Mouse (Mus musculus) macrophage (primary cell): ENCODE results near the gene Lmnb2. TPM values are rescaled to one million over a fixed set of nuclear protein-coding genes. Genes with fewer than 3 reads are reported as not detected.

Source experiments
- H3K27ac ChIP-seq: fragments of 350-480 bp; formaldehyde crosslinking; 2 replicates; pipeline ENCODE4 v1.9.0; 2021
- H3K36me3 ChIP-seq: fragments of 350-480 bp; formaldehyde crosslinking; 2 replicates; pipeline ENCODE4 v1.9.0; 2021; ENCODE audit errors: inconsistent target
- H3K4me3 ChIP-seq: fragments of 350-480 bp; formaldehyde crosslinking; 2 replicates; pipeline ENCODE4 v1.9.0; 2021; ENCODE audit errors: inconsistent target
- H3K79me2 ChIP-seq: fragments of 350-480 bp; formaldehyde crosslinking; 2 replicates; pipeline ENCODE4 v1.9.0; 2021; ENCODE audit errors: inconsistent target
- WGBS: methylation state at CpG from one replicate; pipeline ENCODE4 v1.1.7; 2026; ENCODE audit warnings: inconsistent platforms; ENCODE audit not compliant: missing documents; 5-methylcytosine and 5-hydroxymethylcytosine counted together
- polyA plus RNA-seq: library from polyadenylated mRNA; stranded (reverse); fragments of 250-400 nt; gene quantifications from 3 replicates; pipeline ENCODE4 v1.2.4, GENCODE M21; 2018; ENCODE audit warnings: inconsistent platforms

The Lmnb2 gene
- polyA plus RNA-seq, 1 experiment from 2014 or later: 7.2 TPM

- peaks cover 22% of the 10 kb centered on the region for H3K79me2 ChIP-seq
- under 1% methylated on average over 47 of the region's 48 CpGs for WGBS
- H3K4me3 ChIP-seq: peak overlapping the region; percentile 46
- peak overlapping the region; percentile 86 for H3K27ac ChIP-seq
- H3K36me3 ChIP-seq: no peaks in the 10 kb centered on the region
Measured at GRCm38 (mm10) chr10:80928586-80929298, 10.7 kb upstream of the Lmnb2 start.

GRCm38 (mm10) chr10:80925472-80925871, 7.4 kb upstream of the Lmnb2 start:
- H3K79me2 ChIP-seq: peaks cover 6% of the 10 kb centered on the region
- no peaks in the 10 kb centered on the region for H3K36me3 ChIP-seq
- H3K27ac ChIP-seq: no peak overlapping the region
- WGBS: 67% methylated on average over 3 of the region's 3 CpGs
- no peak overlapping the region for H3K4me3 ChIP-seq

DNA sequence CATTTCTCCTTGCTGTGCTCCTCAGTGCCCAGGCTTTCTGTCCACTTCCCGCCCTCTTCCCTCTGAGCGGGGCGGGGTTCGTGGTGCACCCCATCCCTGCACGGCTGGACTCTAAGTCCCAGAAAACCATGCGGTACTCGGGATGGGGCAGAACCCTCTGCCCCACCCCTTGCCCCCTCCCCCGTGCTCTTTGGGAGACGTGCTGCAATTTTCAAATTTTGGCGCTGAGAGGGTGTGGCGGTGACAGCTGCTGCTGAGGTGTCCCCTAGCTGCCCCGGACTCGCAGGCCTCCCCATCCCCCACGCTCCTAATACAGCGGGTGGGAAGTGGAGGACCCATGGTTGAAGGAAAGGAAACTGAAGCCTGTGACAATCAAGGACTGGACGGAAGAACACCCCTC, 3.9 kb upstream of the Lmnb2 start:
- WGBS: 14% methylated on average over 16 of the region's 16 CpGs
- H3K4me3 ChIP-seq: peak overlapping the region; percentile 26
- H3K36me3 ChIP-seq: no peaks in the 10 kb centered on the region
- H3K27ac ChIP-seq: peak overlapping the region; percentile 53
- H3K79me2 ChIP-seq: peaks cover 9% of the 10 kb centered on the region

DNA sequence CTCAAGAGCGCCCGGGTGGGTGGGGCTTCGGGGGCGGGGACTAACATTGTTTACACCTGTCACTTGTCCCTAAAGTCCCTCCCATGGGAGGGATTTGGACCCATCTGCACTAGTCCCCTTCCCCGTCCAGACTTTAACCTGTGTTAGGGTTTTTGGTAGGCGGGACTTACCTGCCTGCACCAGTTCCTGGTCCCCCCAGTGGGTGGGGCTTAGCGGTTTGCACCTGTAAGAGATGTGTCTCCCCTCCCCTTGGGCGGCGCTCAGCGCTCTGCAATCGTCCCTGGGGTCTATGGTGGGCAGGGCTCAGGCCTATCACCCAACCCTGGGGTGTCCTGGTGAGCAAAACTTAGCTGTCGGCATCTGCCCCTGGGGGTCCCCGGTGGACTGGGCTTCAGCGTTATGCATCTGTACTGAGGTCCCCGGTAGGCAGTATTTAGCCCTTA, 688 bp downstream of the Lmnb2 start:
- peak overlapping the region; percentile 28; the same call in 1 of the 2 replicates for H3K27ac ChIP-seq
- H3K36me3 ChIP-seq: no peaks in the 10 kb centered on the region
- peaks cover 49% of the 10 kb centered on the region for H3K79me2 ChIP-seq
- 2% methylated on average over 15 of the region's 15 CpGs for WGBS
- H3K4me3 ChIP-seq: peak overlapping the region; percentile 98

DNA sequence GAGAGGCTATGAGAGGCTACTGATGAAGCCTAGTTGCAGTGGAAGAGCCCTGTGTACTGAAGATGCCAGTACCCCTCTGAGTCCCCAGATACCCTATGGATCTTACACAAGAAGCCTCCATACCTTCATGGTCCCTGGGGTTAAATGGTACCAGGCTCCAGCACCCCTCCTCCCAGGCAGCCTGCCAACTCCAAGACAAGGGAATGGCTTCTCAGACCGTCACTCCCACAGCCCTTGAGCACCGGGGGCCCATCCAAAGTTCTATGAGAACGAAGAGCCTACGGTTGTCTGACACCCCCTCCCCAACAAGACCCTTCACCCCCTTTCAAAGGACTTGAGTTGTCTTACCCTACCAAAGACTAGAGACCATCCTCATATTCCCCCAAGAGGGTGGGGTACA, 2.3 kb downstream of the Lmnb2 start:
- H3K79me2 ChIP-seq: peaks cover 49% of the 10 kb centered on the region
- 88% methylated on average over 4 of the region's 4 CpGs for WGBS
- no peak overlapping the region for H3K27ac ChIP-seq
- no peaks in the 10 kb centered on the region for H3K36me3 ChIP-seq
- H3K4me3 ChIP-seq: no peak overlapping the region

DNA sequence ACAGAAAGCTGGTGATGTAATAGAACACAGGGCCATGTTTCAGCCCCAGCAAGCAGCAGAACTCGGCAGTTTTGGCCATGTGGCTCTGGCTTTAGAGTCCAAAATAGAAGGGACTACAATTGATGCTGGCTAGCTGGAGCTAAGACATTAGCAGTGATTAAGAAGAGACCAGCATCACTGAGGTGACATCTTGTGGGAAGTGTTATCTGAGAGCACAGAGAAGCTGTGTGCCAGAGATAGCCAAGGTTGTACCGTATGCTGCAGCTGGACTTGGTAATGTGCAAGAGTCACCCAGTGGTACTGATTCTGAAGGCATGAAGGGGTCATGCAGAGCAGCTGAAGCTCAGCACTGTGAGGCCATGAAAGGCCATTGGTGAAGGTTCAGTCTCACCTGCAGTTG, 2.8 kb downstream of the Lmnb2 start:
- 77% methylated on average over 2 of the region's 2 CpGs for WGBS
- Histone ChIP-seq H3K27ac (no peak overlapping the region), H3K4me3 (no peak overlapping the region), H3K79me2 (peaks cover 49% of the 10 kb centered on the region), H3K36me3 (no peaks in the 10 kb centered on the region)

DNA sequence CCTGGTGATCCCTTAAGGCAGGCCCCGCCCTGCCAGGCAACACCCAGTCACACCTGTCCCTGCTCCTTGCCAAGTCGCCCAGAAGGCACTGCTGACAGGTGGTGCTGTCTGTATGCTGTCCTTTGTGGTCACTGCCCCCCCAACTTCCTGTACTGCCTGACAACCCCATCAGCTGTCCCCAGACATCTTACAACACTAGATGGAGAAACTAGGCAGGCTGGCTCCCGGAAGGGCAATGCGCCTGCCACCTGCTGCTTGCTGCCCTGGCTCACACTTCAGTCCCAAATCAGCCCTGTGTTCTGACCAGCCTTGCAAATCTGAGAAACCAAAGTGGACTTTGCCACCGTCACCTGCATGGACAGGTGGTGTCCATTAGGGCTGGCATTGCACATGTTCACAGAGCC, 3.8 kb downstream of the Lmnb2 start:
- Histone ChIP-seq H3K27ac (no peak overlapping the region), H3K79me2 (peaks cover 49% of the 10 kb centered on the region), H3K36me3 (peaks cover 5% of the 10 kb centered on the region; the same call in 1 of the 2 replicates), H3K4me3 (no peak overlapping the region)
- WGBS: 85% methylated on average over 5 of the region's 5 CpGs

- H3K27ac ChIP-seq: no peak overlapping the region
- no peak overlapping the region for H3K4me3 ChIP-seq
- 93% methylated on average over 7 of the region's 8 CpGs for WGBS
- H3K79me2 ChIP-seq: peaks cover 49% of the 10 kb centered on the region
- H3K36me3 ChIP-seq: peaks cover 10% of the 10 kb centered on the region; the same call in 1 of the 2 replicates
Measured at GRCm38 (mm10) chr10:80913364-80914011, 4.6 kb downstream of the Lmnb2 start.

GRCm38 (mm10) chr10:80911891-80912290, 6.2 kb downstream of the Lmnb2 start:
- H3K36me3 ChIP-seq: peaks cover 10% of the 10 kb centered on the region; the same call in 1 of the 2 replicates

DNA sequence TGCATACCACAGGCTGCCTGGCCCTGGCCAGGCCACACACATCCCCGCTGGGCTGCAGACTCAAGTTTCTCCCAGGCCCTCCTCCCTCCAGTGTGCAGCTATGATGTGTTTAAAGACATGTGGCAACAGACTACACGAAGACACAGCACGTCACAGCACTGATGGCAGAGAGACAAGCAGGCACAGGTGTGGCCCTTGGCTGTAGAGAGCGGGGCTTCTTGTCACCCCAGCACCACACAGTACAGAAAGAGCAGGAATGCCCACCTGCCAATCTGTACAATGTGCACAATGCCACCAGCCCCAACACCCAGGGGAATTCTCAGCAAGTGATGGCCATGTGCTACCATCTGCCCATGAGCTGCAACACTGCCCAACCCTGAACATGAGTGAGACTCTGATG, 6.7 kb downstream of the Lmnb2 start:
- Histone ChIP-seq H3K4me3 (no peak overlapping the region), H3K79me2 (peaks cover 34% of the 10 kb centered on the region), H3K27ac (no peak overlapping the region), H3K36me3 (peaks cover 10% of the 10 kb centered on the region; the same call in 1 of the 2 replicates)
- WGBS: 96% methylated on average over 4 of the region's 4 CpGs

More at GRCm38 (mm10) chr10:80911891-80912290, 6.2 kb downstream of the Lmnb2 start:
- Histone ChIP-seq H3K27ac (no peak overlapping the region), H3K4me3 (no peak overlapping the region), H3K79me2 (peaks cover 40% of the 10 kb centered on the region)

- Histone ChIP-seq H3K36me3 (peaks cover 10% of the 10 kb centered on the region; the same call in 1 of the 2 replicates), H3K79me2 (peaks cover 16% of the 10 kb centered on the region; the same call in 1 of the 2 replicates), H3K27ac (no peak overlapping the region), H3K4me3 (no peak overlapping the region)
- WGBS: 95% methylated on average over 20 of the region's 22 CpGs
Measured at GRCm38 (mm10) chr10:80909375-80910162, 8.5 kb downstream of the Lmnb2 start.

DNA sequence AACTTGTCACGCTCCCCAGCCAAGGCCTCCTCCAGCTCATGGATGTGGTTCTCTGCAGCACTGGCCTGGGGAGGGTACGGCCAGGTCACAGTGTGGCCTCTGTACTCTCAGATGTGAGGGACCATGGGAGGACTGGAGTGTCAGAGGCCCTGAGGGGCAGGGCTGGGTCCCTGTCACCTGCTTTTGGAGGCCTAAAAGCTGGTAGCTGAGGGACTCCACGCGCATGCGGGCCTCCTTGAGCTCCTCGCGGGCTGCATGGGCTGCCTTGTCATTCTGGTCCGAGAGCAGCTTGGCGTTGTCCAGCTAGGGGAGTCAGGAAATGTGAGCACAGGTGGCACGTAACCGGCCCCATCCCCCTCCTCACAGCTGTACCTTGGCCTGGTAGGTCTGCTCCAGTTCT, 13.3 kb downstream of the Lmnb2 start:
- Histone ChIP-seq H3K79me2 (peaks cover 7% of the 10 kb centered on the region), H3K27ac (no peak overlapping the region), H3K36me3 (peaks cover 10% of the 10 kb centered on the region; the same call in 1 of the 2 replicates), H3K4me3 (no peak overlapping the region)
- 94% methylated on average over 11 of the region's 11 CpGs for WGBS

DNA sequence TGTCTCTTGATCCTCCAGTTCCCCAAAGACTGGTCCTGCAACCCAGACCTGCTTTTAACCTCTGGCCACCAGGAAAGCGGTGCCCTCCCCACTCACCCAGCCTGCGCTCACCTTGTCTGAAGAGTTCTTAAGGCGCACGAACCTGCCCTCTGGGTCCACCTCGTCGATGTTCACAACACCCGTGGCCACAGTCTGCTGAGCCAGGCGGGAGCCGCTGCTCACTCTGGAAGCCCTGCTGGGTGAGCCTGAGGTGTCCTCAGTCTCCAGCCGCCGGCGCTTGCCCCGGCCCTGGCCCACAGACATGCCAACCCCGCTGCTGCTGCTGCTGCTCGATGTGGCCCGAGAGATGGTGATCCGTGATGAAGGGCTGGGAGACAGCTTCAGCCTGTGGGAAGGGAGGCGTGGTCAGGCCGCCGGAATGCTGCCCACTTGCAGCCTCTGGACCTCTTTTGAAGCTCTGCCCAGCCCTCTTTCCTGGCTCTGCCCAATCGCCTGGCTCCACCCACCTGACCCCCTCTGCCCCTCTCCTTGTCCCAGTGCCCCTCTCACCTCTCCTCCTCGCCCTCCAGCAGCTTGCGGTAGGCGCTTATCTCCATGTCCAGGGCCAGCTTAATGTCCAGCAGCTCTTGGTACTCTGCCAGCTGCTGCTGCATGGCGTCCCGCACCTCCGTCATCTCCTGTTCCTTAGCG, 13.9 kb downstream of the Lmnb2 start:
- Histone ChIP-seq H3K79me2 (peaks cover 12% of the 10 kb centered on the region), H3K4me3 (no peak overlapping the region), H3K36me3 (peaks cover 5% of the 10 kb centered on the region; the same call in 1 of the 2 replicates), H3K27ac (no peak overlapping the region)
- 92% methylated on average over 28 of the region's 28 CpGs for WGBS

- 95% methylated on average over 9 of the region's 10 CpGs for WGBS
- Histone ChIP-seq H3K4me3 (no peak overlapping the region), H3K27ac (no peak overlapping the region), H3K79me2 (peaks cover 20% of the 10 kb centered on the region), H3K36me3 (0 out of 2 replicates have a peak, but pooled peaks cover 3% of the 10 kb centered on the region)
Measured at GRCm38 (mm10) chr10:80903282-80903681, 14.8 kb downstream of the Lmnb2 start.
